Mouse (Mus musculus) forebrain, embryonic 10.5 days (tissue): ENCODE measurements at regions not wholly inside any gene's neighbourhood (a gene's known extent, or its start where the extent isn't known, plus 50 kb on each side); places are given as distances from the start of the nearest gene placed in this dataset.

Experiments used
- DNase-seq: peaks from one replicate; pipeline ENCODE4 v3.0.0-alpha.2; 2017; ENCODE audit warnings: low spot score; ENCODE audit errors: extremely low spot score
- H3K27ac ChIP-seq: fragments of 300-500 bp; sonication (generic); 2 replicates; pipeline ENCODE4 v1.5.1; 2016; ENCODE audit warnings: mild to moderate bottlenecking
- H3K27me3 ChIP-seq: fragments of 300-500 bp; sonication (generic); 2 replicates; pipeline ENCODE4 v1.6.1; 2016; ENCODE audit warnings: mild to moderate bottlenecking; ENCODE audit not compliant: poor library complexity, severe bottlenecking
- H3K36me3 ChIP-seq: fragments of 300-500 bp; sonication (generic); replicated peaks from 2 replicates; pipeline ENCODE4 v1.6.1; 2016; ENCODE audit warnings: mild to moderate bottlenecking, moderate library complexity
- H3K4me1 ChIP-seq: fragments of 300-500 bp; sonication (generic); 2 replicates; pipeline ENCODE4 v1.6.1; 2016
- H3K4me3 ChIP-seq: fragments of 300-500 bp; sonication (generic); 2 replicates; pipeline ENCODE4 v1.5.1; 2016; ENCODE audit warnings: mild to moderate bottlenecking, moderate library complexity
- H3K9me3 ChIP-seq: fragments of 300-500 bp; sonication (generic); 2 replicates; pipeline ENCODE4 v1.6.1; 2016; ENCODE audit warnings: mild to moderate bottlenecking, moderate library complexity
- WGBS: fragments of 180-500 bp; shearing (Covaris S2); methylation state at CpG from one replicate; pipeline ENCODE4 v1.1.7; 2016; 5-methylcytosine and 5-hydroxymethylcytosine counted together

DNA sequence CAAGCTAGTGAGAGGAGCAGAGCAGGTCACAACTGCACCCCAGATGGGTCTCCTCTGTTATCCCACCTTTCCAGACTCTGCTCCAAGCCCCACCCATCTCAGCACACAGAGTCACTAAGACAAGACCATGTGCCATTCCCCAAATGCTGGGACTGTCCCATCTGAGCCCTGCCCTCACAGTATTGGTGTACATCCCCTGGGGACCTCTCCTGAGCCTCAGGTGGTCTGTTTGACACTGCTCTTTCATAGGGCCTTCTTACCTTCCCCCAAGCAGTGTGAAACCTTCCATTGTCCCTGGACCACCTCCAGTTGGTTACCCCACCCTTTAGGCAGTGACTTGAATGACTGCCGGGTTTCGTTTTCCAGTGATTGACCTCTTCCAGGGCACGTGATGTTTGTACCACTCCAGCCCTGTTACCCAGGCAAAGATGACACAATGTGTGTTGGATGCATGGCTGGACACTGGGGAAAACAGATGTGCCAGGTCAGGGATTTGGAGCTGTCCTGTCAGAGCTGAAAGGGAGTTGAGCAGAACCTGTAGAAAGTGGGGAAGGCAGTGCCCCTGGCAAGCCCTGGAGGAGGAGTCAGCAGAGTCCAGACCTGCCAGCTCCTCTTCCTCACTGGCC is 219.5 kb upstream of the Zmiz1 start:
- Histone ChIP-seq H3K27ac (no peak overlapping the region), H3K4me1 (peaks cover 33% of the 10 kb centered on the region), H3K27me3 (0 out of 2 replicates have a peak, but pooled peaks cover 5% of the 10 kb centered on the region), H3K9me3 (no peaks in the 10 kb centered on the region), H3K36me3 (no peaks in the 10 kb centered on the region), H3K4me3 (no peak overlapping the region)
- DNase-seq, result no peak
- 76% methylated on average over 3 of the region's 3 CpGs for WGBS

DNA sequence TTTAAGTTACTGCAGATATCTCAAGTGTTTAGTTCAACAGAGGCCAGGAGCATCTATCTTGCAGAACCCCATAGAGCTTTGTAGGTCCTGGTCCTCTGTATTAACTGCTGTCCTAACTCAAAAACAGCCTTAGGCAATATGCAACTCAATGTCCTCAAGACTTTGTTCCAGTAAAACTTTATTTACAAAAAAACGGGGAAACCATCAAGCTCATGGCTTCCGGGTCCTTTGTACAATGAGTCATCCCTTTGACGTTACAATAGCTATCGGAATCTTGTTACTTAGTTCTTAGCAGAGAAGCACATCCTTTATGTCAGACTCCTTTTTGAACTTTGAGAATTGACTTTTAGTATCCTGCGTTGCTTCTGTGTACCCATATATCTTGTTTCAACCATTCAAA is 216.2 kb upstream of the Zmiz1 start:
- Histone ChIP-seq H3K27me3 (0 out of 2 replicates have a peak, but pooled peaks cover 5% of the 10 kb centered on the region), H3K27ac (no peak overlapping the region), H3K9me3 (no peaks in the 10 kb centered on the region), H3K4me1 (peaks cover 20% of the 10 kb centered on the region), H3K36me3 (no peaks in the 10 kb centered on the region), H3K4me3 (no peak overlapping the region)
- DNase-seq, result no peak
- 90% methylated on average over 5 of the region's 5 CpGs for WGBS

DNA sequence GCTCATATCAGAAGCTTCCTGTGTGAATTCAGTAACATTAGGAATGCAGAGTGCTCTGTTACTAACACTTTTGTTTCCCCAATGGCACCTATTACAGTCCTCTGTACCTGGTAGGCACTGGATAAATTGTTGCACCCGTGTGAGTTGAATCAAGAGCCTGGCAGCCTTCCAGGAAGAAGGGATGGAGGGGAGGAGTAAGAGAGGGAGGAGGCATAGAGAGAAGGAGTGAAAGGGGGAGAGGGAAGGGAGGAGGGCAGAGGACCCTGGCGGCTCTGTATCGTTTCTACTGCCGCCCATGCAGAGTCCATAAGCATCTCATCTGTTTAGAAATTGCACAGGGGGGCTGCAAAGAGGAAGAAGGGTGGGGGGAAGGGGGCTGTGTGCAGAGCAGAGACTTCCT is 215.7 kb upstream of the Zmiz1 start:
- 0 out of 2 replicates have a peak, but pooled peaks cover 5% of the 10 kb centered on the region for H3K27me3 ChIP-seq
- no peak for DNase-seq
- no peak overlapping the region for H3K4me3 ChIP-seq
- H3K4me1 ChIP-seq, result peaks cover 20% of the 10 kb centered on the region
- H3K36me3 ChIP-seq, result no peaks in the 10 kb centered on the region
- H3K27ac ChIP-seq, result peak overlapping the region; percentile 44; the same call in 1 of the 2 replicates
- H3K9me3 ChIP-seq, result no peaks in the 10 kb centered on the region
- WGBS, result 60% methylated on average over 4 of the region's 4 CpGs

DNA sequence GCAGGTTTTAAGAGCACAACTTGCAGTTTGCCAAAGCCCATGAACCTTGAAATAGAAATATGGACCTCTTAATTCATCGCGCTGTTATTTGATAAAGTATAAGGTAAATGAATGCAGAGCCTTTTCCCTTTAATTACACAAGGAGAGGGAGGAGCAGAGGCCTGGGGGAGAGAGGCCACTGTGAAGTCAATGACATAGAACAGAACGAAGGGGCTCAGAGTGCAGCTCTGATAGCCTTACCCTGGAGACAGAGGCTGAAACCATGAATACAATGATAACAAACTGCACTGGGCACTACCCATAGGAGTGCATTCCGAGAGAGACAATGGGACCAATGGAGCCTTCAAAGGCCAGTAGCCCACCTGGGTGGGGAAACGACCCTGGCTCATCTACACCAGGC is 215.3 kb upstream of the Zmiz1 start:
- Histone ChIP-seq H3K36me3 (no peaks in the 10 kb centered on the region), H3K4me1 (peaks cover 20% of the 10 kb centered on the region), H3K27me3 (0 out of 2 replicates have a peak, but pooled peaks cover 5% of the 10 kb centered on the region), H3K9me3 (no peaks in the 10 kb centered on the region), H3K27ac (peak overlapping the region; percentile 44; the same call in 1 of the 2 replicates), H3K4me3 (no peak overlapping the region)
- WGBS, result 76% methylated on average over 5 of the region's 5 CpGs
- DNase-seq, result no peak

DNA sequence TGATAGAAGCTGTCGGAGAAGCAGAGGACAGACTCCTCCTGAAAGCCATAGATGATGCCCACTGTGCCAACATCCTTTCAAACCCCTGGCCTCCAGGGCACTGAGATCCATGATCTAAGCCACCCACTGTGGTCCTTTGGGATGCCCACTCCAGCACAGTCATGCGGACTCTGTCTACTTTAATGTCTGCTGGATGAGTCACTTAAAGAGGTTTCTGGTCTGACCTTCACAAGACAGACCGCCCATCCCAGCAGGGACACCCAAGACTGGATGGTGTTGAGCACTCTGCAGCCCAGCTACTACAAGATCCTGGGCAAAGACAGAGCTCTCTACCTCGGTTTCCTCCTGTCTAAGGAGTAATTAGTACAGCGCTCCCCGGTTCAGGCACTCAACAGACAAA is 214.1 kb upstream of the Zmiz1 start:
- Histone ChIP-seq H3K27ac (0 out of 2 replicates have a peak overlapping the region, but pooled peaks have one; percentile 11), H3K9me3 (no peaks in the 10 kb centered on the region), H3K4me3 (no peak overlapping the region), H3K4me1 (peaks cover 14% of the 10 kb centered on the region), H3K27me3 (0 out of 2 replicates have a peak, but pooled peaks cover 5% of the 10 kb centered on the region), H3K36me3 (no peaks in the 10 kb centered on the region)
- no peak for DNase-seq
- WGBS, result 88% methylated on average over 6 of the region's 6 CpGs

DNA sequence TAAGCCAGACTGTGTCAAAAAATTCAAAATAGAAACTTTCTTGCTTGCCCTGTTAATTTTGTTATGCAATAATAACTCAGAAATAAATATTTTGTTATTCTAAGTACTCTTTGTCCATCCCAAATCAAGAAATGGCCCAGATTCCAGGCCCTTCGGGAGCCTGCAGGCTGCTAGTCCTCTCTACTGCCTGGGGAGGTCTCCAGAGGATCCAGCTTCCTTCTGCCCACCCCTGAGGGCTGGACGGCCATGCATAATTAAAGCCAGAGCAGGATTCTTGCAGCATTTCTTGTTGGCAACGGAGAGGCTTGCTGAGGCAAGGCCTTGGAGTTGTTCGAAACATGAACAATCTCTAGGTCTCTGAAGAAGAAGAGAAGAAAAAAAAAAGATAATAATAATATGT is 213.3 kb upstream of the Zmiz1 start:
- no peak for DNase-seq
- WGBS, result 73% methylated on average over 4 of the region's 4 CpGs
- no peaks in the 10 kb centered on the region for H3K9me3 ChIP-seq
- H3K27ac ChIP-seq, result no peak overlapping the region
- no peak overlapping the region for H3K4me3 ChIP-seq
- peaks cover 14% of the 10 kb centered on the region for H3K4me1 ChIP-seq
- H3K36me3 ChIP-seq, result no peaks in the 10 kb centered on the region
- H3K27me3 ChIP-seq, result 0 out of 2 replicates have a peak, but pooled peaks cover 5% of the 10 kb centered on the region

DNA sequence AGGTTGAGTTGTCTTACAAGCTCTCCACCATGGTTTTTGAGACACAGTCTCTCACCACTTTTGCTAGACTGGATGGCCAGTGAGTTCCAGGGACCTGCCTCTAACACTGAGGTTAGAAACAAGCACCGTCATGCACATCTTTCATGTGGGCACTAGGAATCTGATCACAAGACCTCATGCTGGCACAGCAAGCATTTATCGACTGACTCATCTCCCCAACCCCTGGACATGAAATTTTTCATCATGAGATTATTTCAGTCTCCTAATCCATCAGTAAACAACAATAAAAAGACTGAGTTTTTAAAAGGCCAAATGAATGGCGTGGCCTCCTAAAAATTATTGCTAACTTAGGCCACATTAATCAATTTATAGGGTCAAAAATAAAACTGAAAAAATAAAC is 210.0 kb upstream of the Zmiz1 start:
- no peak for DNase-seq
- WGBS, result 93% methylated on average over 3 of the region's 3 CpGs

DNA sequence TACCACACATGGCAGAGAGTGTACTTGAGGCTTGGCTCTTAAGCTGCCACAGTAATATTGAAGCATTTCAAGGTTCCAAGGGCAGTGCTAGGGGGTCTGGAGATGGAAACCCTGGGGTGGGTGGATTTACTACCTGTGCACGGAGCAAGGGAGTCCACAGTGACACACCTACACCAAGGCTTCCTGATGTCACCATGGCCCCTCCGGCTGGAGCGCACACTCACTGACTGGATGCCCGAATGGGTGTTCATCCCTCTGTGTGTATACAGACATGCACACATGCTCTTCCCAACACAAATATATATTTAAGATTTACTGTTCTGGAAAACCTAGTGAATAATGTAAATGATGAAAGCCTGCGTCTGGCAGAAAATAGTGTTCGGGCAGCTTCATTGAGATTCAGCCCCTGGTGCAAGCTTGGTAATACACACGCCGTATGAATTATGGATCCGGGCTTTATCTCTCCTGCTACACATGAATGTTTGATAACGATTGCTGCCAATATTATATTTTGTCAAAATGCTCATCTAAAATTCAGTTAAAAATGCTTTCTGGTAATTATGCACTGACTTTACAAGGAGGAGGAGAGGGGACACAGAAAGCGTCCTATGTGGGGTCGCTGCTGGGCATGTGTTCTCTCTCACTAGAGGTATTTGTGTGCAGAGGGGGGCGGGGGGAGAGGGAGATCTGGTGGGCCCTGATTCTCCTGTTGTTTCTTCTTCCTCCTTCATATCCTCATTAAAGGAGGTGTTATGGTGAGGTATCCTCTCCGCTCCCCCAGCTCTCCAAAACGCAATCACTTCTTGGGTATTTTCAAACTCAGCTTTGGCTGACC is 205.8 kb upstream of the Zmiz1 start:
- DNase-seq, result no peak
- H3K4me3 ChIP-seq, result no peak overlapping the region
- 94% methylated on average over 15 of the region's 15 CpGs for WGBS
- H3K27me3 ChIP-seq, result no peaks in the 10 kb centered on the region
- no peaks in the 10 kb centered on the region for H3K4me1 ChIP-seq
- no peak overlapping the region for H3K27ac ChIP-seq
- H3K9me3 ChIP-seq, result no peaks in the 10 kb centered on the region
- H3K36me3 ChIP-seq, result no peaks in the 10 kb centered on the region

More for the DNA sequence above, 210.0 kb upstream of the Zmiz1 start:
- H3K4me1 ChIP-seq, result peaks cover 5% of the 10 kb centered on the region
- H3K36me3 ChIP-seq, result no peaks in the 10 kb centered on the region
- H3K27ac ChIP-seq, result no peak overlapping the region
- no peak overlapping the region for H3K4me3 ChIP-seq
- H3K9me3 ChIP-seq, result no peaks in the 10 kb centered on the region
- no peaks in the 10 kb centered on the region for H3K27me3 ChIP-seq

DNA sequence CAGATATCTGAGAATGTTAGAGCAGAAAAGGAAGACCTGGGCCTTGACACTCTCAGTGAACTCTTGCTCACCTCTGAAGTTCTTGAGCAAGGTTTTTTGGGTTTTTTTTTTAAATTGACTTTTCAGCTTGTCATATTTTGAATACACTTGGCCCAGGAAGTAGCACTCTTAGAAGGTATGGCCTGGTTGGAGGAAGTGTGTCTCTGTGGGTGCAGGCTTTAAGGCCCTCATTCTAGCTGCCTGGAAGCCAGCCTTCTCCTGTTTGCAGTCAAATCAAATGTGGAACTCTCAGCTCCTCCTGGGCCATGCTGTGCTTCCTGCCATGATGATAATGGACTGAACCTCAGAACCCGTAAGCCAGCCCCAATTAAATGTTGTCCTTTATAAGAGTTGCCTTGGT is 195.9 kb upstream of the Zmiz1 start:
- Histone ChIP-seq H3K27ac (no peak overlapping the region), H3K9me3 (no peaks in the 10 kb centered on the region), H3K4me3 (no peak overlapping the region), H3K36me3 (no peaks in the 10 kb centered on the region), H3K4me1 (peaks cover 17% of the 10 kb centered on the region), H3K27me3 (peaks cover 22% of the 10 kb centered on the region)
- WGBS, result 84% methylated on average over 1 of the region's 1 CpGs
- no peak for DNase-seq

DNA sequence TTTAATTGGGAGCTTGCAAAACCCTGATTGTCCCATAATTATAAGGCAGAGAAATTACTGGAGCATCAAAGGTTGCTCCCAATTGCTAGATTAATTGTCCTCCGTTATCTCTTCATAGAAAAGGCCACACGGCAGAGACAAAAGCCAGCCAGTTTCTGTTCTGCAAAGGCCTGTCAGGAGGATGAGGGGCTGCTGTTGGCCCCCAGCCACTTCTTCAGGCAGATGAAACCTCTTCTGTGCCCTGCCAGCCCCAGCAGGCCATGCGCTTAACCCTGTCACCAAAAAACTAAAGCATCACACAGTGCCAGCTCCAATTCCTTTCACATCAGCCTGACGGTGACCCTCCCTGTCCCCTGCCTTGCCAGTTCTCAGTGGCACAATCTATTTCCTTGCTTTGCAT is 192.1 kb upstream of the Zmiz1 start:
- H3K36me3 ChIP-seq, result no peaks in the 10 kb centered on the region
- no peak for DNase-seq
- no peak overlapping the region for H3K4me3 ChIP-seq
- H3K4me1 ChIP-seq, result peaks cover 43% of the 10 kb centered on the region
- peaks cover 48% of the 10 kb centered on the region for H3K27me3 ChIP-seq
- H3K27ac ChIP-seq, result no peak overlapping the region
- WGBS, result 49% methylated on average over 4 of the region's 4 CpGs
- no peaks in the 10 kb centered on the region for H3K9me3 ChIP-seq

DNA sequence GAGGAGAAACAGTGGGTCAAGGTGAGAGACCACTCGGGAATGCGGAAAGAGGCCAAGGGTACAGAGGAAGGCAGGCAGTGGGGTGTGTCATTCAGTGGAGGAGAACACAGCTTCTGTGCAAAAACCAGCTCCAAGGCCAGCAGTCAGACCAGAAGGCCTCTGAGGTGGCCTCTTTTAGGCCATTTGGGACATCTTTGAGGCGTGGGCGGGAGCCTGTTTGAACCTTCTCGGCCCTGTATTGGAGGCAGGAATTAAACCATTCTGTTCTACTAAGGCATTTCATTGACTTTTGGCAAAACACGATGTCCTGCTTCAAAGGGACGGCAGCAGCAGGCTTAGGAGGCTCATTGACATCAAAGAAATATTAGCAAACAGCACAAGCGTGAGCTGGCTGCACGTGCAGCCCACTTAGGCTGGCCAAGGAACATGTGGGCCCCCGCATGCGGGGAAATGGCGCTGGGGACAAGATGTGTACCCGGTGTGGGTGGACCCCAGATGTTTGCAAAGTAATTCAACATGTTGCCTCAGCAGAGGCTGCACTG is 190.8 kb upstream of the Zmiz1 start:
- Histone ChIP-seq H3K4me3 (no peak overlapping the region), H3K9me3 (no peaks in the 10 kb centered on the region), H3K36me3 (no peaks in the 10 kb centered on the region), H3K4me1 (peaks cover 50% of the 10 kb centered on the region), H3K27me3 (peaks cover 58% of the 10 kb centered on the region), H3K27ac (0 out of 2 replicates have a peak overlapping the region, but pooled peaks have one; percentile 25)
- no peak for DNase-seq
- 80% methylated on average over 13 of the region's 13 CpGs for WGBS

DNA sequence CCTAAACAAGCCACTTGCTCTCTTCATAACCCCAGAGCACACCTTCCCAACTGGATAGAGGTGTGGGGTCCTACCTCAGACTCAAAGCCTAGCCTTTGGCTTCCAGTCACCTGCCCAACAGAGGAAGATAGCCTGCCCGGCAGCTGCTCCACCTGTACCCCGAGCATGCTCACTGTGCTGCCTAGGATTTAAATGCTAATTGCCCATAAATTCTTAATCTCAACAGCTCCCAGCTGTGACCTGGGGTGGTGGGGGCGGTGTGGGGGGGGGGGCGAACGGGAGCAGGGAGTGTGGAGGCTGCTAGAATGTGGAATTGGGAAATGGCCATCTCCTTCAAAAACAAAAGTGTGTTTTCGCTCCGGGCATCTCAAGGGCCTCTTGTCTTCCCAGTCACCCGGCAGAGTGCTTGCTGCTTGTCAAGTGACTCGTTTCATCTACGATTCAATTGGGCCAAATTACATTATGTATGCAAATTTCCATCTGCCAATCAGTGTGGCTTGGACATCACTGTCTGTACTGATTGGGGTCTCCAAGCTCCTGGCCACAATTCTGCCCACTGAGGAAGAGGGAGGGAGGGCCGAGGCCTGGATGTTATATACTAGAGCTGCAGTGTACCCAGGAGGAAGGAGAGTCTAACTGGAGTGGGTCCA is 188.6 kb upstream of the Zmiz1 start:
- DNase-seq, result no peak
- no peak overlapping the region for H3K4me3 ChIP-seq
- no peaks in the 10 kb centered on the region for H3K9me3 ChIP-seq
- peak overlapping the region; percentile 48 for H3K27ac ChIP-seq
- H3K4me1 ChIP-seq, result peaks cover 52% of the 10 kb centered on the region
- H3K36me3 ChIP-seq, result no peaks in the 10 kb centered on the region
- H3K27me3 ChIP-seq, result peaks cover 75% of the 10 kb centered on the region
- whole genome bisulfite sequencing, result 52% methylated on average over 11 of the region's 11 CpGs
